Mouse (Mus musculus) heart, adult 2 months (tissue): ENCODE results near the gene Atf3. TPM values are rescaled to one million over a fixed set of nuclear protein-coding genes. Genes with fewer than 3 reads are reported as not detected.

Source experiments
- DNase-seq, 2 experiments: peaks; one replicate each; pipeline ENCODE4 v3.0.0; 2021
- H3K27ac ChIP-seq: fragments of 200-600 bp; 2 replicates; pipeline ENCODE4 v1.8.1; 2022
- H3K27me3 ChIP-seq: fragments of 200-500 bp; 2 replicates; pipeline ENCODE4 v1.6.1; 2012; ENCODE audit warnings: mild to moderate bottlenecking, low read length, inconsistent platforms, mixed read lengths; ENCODE audit not compliant: control insufficient read depth, insufficient read depth
- H3K36me3 ChIP-seq: fragments of 200-500 bp; 2 replicates; pipeline ENCODE4 v1.6.1; 2012; ENCODE audit warnings: low read length, inconsistent platforms; ENCODE audit not compliant: control insufficient read depth, insufficient read depth
- H3K4me1 ChIP-seq: fragments of 200-500 bp; 2 replicates; pipeline ENCODE4 v1.6.1; 2011; ENCODE audit warnings: low read length; ENCODE audit not compliant: control insufficient read depth, insufficient read depth
- H3K4me3 ChIP-seq: fragments of 200-600 bp; 2 replicates; pipeline ENCODE4 v1.8.1; 2022
- H3K79me2 ChIP-seq: fragments of 200-500 bp; replicated peaks from 2 replicates; pipeline ENCODE4 v1.6.1; 2012; ENCODE audit warnings: mild to moderate bottlenecking, inconsistent platforms, low read length, moderate library complexity, mixed read lengths; ENCODE audit not compliant: control insufficient read depth, insufficient read depth
- H3K9ac ChIP-seq: fragments of 200-500 bp; 2 replicates; pipeline ENCODE4 v1.6.1; 2012; ENCODE audit warnings: low read depth, mild to moderate bottlenecking, control low read depth, inconsistent platforms, low read length, mixed read lengths
- CTCF ChIP-seq: fragments of 200-600 bp; IDR thresholded peaks from 2 replicates; pipeline ENCODE4 v1.8.1; 2022; ENCODE audit warnings: antibody characterized with exemption, mild to moderate bottlenecking, moderate library complexity
- EP300 ChIP-seq: fragments of 200-500 bp; IDR thresholded peaks from 2 replicates; pipeline ENCODE4 v1.6.1; 2011; ENCODE audit warnings: low read depth, low read length, control low read depth; ENCODE audit not compliant: insufficient read depth
- POLR2A ChIP-seq: fragments of 200-500 bp; IDR thresholded peaks from 2 replicates; pipeline ENCODE4 v1.6.1; 2011; ENCODE audit warnings: mild to moderate bottlenecking, low read depth, low read length, control low read depth; ENCODE audit not compliant: insufficient read depth
- WGBS: fragments of 180-500 bp; shearing (Covaris S2); methylation state at CpG from one replicate; pipeline ENCODE4 v1.1.7; 2018; 5-methylcytosine and 5-hydroxymethylcytosine counted together
- intact Hi-C: fragments of 180-260 bp; cut with DNase I; formaldehyde crosslinking; loops from one replicate; pipeline ENCODE4 v1.15.1; 2025
- polyA plus RNA-seq: library from polyadenylated mRNA; depleted of rRNA; stranded (reverse); fragments of >200 nt; gene quantifications from 2 replicates; pipeline ENCODE4 v1.2.3, GENCODE M21; 2012
- total RNA-seq, 2 experiments: library from RNA; stranded (reverse); gene quantifications; 2 replicates each; pipeline ENCODE4 v1.2.3; 2021

The Atf3 gene
- total and polyA plus RNA-seq, 3 experiments: 3.6 to 11.5 (median 11.0) TPM

DNA sequence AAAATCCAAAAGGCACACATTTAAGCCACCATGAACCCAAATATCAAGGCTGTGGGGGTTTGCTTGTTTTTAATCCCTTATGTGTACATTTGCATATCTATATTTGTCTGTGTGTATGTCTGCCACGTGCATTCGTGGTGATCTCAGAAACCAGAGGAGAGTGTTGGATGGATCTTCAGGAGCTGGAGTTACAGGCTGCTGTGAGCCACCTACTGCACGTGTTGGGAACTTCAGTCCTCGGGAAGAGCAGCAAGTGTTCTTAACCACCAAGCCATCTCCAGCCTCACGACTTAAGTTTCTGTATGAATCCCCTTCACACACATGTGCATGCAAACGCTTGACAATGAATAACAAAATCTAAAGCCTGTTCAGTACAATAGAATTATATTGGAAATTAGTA is 45.4 kb downstream of the Atf3 start:
- Histone ChIP-seq H3K4me1 (no peaks in the 10 kb centered on the region), H3K4me3 (no peak overlapping the region), H3K27ac (no peak overlapping the region), H3K9ac (no peak overlapping the region), H3K27me3 (no peaks in the 10 kb centered on the region), H3K79me2 (no peaks in the 10 kb centered on the region), H3K36me3 (no peaks in the 10 kb centered on the region)
- intact Hi-C loops: no loop called here
- 17% methylated on average over 6 of the region's 6 CpGs for WGBS
- TF ChIP-seq EP300 (no peak), POLR2A (no peak), CTCF (peak; percentile 70)
- no peak for DNase-seq

DNA sequence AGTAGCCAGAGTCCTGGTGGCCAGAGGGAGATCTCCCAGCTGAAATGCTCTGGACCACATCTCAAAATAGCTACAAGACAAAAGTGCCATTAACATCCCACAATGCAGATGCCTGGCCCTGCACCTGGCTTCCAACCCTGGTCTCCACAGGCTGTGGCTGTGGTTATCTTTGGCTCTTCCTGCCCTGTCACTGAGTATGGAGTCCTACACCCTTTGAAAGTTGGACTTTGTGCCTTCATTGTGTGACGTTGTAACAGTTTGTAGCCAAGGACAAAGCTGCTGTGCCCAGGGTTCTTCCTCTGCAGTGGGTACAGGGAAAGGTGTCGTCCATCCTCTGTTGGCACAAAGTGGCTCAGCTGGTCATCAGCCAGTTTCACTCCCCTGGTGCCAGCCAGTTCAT is 47.4 kb downstream of the Atf3 start:
- intact Hi-C loops: no loop called here
- H3K36me3 ChIP-seq: no peaks in the 10 kb centered on the region
- no peaks in the 10 kb centered on the region for H3K27me3 ChIP-seq
- 83% methylated on average over 2 of the region's 2 CpGs for WGBS
- no peak overlapping the region for H3K9ac ChIP-seq
- H3K27ac ChIP-seq: no peak overlapping the region
- no peaks in the 10 kb centered on the region for H3K79me2 ChIP-seq
- no peak for TF ChIP-seq CTCF
- no peak for TF ChIP-seq POLR2A
- no peak for TF ChIP-seq EP300
- H3K4me3 ChIP-seq: no peak overlapping the region
- no peaks in the 10 kb centered on the region for H3K4me1 ChIP-seq
- DNase-seq: no peak

DNA sequence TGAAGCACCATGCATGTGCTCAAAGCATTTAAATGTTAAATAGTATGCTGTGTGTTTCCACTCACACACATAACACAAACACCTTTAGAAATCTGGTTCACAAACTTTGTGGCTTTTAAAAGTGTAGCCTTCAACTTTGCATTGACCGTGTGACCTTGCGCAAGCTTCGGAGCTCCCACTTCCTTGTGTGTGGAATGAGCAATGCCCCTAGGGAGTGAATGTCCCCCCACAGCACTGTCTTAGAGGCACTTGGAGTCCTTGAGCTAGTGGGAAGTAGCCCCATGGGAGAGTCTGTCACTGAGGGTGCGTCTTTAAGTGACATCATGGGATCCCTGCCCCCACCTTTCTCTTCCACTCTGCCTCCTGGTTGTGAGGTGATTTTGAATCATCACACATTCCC is 51.6 kb downstream of the Atf3 start:
- H3K4me1 ChIP-seq: no peaks in the 10 kb centered on the region
- no peaks in the 10 kb centered on the region for H3K79me2 ChIP-seq
- WGBS: 60% methylated on average over 4 of the region's 4 CpGs

DNA sequence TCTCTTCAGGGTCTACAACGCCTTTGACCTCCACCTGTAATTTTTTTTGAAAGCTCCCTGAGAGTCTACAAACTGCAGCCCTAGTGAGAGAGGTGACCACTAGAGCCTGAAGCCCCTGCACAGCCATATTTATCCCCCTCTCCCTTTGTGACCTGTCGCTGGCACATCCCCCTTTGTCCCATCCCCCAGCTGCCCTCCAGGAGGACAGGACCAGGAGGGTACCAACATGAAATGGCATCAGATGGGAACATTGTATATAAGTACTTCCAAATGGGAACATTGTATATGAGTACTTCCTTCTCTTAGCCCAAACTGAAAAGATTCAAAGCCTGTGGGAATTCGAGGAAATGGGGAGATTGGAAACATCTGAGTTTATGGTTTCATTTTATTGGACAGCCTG is 53.1 kb downstream of the Atf3 start, which contains the start of gene Fam71a:
Gene Fam71a (minus strand): TSS at position 101 of the 400 bp plus-strand sequence.
- no peak for DNase-seq
- Histone ChIP-seq H3K36me3 (no peaks in the 10 kb centered on the region), H3K79me2 (no peaks in the 10 kb centered on the region), H3K27me3 (no peaks in the 10 kb centered on the region), H3K27ac (no peak within 1 kb of the TSS), H3K4me3 (no peak within 1 kb of the TSS), H3K9ac (no peak within 1 kb of the TSS), H3K4me1 (no peaks in the 10 kb centered on the region)
- intact Hi-C loops: no loop called here
- 75% methylated on average over 3 of the region's 3 CpGs for WGBS
- TF ChIP-seq EP300: no peak

More for the DNA sequence above, 51.6 kb downstream of the Atf3 start:
- Histone ChIP-seq H3K27ac (no peak overlapping the region), H3K9ac (no peak overlapping the region), H3K27me3 (no peaks in the 10 kb centered on the region), H3K36me3 (no peaks in the 10 kb centered on the region), H3K4me3 (no peak overlapping the region)
- intact Hi-C loops: no loop called here
- no peak for DNase-seq
- TF ChIP-seq CTCF: no peak
- no peak for TF ChIP-seq POLR2A
- no peak for TF ChIP-seq EP300

DNA sequence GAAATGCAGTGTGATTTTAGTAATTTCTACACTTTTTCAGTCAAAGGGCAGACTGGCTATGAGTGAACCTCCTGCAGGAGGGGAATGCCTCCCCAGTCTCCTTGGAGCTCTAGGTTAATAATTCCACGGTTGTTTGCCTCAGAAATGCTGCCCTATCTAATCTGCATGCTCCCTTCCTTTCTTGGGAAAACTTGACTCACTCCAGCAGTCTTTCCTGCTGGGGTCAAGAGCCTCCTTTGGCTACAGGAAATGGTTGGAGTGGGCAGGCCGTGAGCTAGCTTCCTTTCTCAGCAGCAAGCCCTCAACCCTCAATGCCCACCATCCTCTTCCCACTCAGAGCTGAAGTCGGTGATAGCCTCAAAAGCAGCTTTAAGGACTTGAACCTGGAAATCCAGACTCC is 63.5 kb downstream of the Atf3 start:
- no peak overlapping the region for H3K27ac ChIP-seq
- intact Hi-C loops: no loop called here

DNA sequence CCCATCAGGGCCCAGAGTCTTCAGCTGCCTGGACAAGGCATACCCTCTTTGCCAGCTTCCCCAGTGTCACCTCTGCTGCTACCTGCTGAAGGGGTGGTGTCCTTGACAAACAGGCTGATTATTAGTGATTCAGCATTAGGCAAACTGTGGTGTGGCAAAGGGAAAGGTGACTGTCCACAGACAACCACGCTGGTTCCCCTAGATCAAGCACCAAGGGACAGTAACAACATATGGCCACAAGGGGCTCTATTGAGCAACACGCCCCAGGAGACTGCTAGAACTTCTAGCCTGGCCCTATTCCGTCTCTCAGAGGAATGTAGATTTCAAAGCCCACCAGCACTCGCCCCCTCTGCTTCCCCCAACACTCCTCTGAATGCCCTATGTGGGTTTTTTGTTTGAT is 64.8 kb downstream of the Atf3 start:
- TF ChIP-seq CTCF (peak; percentile 93), EP300 (no peak)
- Histone ChIP-seq H3K27me3 (no peaks in the 10 kb centered on the region), H3K36me3 (no peaks in the 10 kb centered on the region), H3K79me2 (no peaks in the 10 kb centered on the region), H3K9ac (no peak overlapping the region), H3K4me1 (no peaks in the 10 kb centered on the region; the same call in 1 of the 2 replicates), H3K4me3 (no peak overlapping the region), H3K27ac (no peak overlapping the region)
- intact Hi-C loops: loop anchor here (1.0 kb wide), 1 partner anchor 122 kb away; no protein-coding TSS in a partner anchor
- 36% methylated on average over 4 of the region's 4 CpGs for WGBS
- DNase-seq: peak; percentile 41 to 56

More for the DNA sequence above, 63.5 kb downstream of the Atf3 start:
- Histone ChIP-seq H3K79me2 (no peaks in the 10 kb centered on the region), H3K9ac (no peak overlapping the region), H3K27me3 (no peaks in the 10 kb centered on the region), H3K36me3 (no peaks in the 10 kb centered on the region), H3K4me1 (no peaks in the 10 kb centered on the region; the same call in 1 of the 2 replicates), H3K4me3 (no peak overlapping the region)
- 23% methylated on average over 3 of the region's 3 CpGs for WGBS
- no peak for TF ChIP-seq CTCF
- no peak for DNase-seq
